Mouse (Mus musculus) hindbrain, embryonic 14.5 days (tissue): ENCODE results near the gene Ak7. TPM values are rescaled to one million over a fixed set of nuclear protein-coding genes. Genes with fewer than 3 reads are reported as not detected.
A peak's percentile ranks its signal among the peaks of the same experiment; 100 is the strongest.

Experiments
- ATAC-seq: fragments of 200-750 bp; cut with Nextera tagmentation; 2 replicates; pipeline ENCODE4 v1.8.0; 2017; ENCODE audit warnings: moderate number of reproducible peaks, mild to moderate bottlenecking, moderate TSS enrichment, moderate library complexity; ENCODE audit not compliant: low FRiP score
- DNase-seq: peaks from one replicate; pipeline ENCODE4 v3.0.0-alpha.2; 2015; ENCODE audit warnings: low spot score
- H3K27ac ChIP-seq: fragments of 300-500 bp; sonication (generic); 2 replicates; pipeline ENCODE4 v1.5.1; 2014; ENCODE audit warnings: mild to moderate bottlenecking, moderate library complexity
- H3K27me3 ChIP-seq: fragments of 300-500 bp; sonication (generic); 2 replicates; pipeline ENCODE4 v1.6.1; 2014; ENCODE audit warnings: mild to moderate bottlenecking, low read length, mixed read lengths; ENCODE audit not compliant: control insufficient read depth, insufficient read depth
- H3K36me3 ChIP-seq: fragments of 300-500 bp; sonication (generic); replicated peaks from 2 replicates; pipeline ENCODE4 v1.6.1; 2014; ENCODE audit not compliant: control insufficient read depth, insufficient read depth
- H3K4me1 ChIP-seq: fragments of 300-500 bp; sonication (generic); replicated peaks from 2 replicates; pipeline ENCODE4 v1.6.1; 2014; ENCODE audit warnings: antibody characterized with exemption, low read length, mixed read lengths; ENCODE audit not compliant: control insufficient read depth, insufficient read depth
- H3K4me2 ChIP-seq: fragments of 300-500 bp; sonication (generic); replicated peaks from 2 replicates; pipeline ENCODE4 v1.6.1; 2014; ENCODE audit warnings: mild to moderate bottlenecking, moderate library complexity
- H3K4me3 ChIP-seq: fragments of 300-500 bp; sonication (generic); replicated peaks from 2 replicates; pipeline ENCODE4 v1.5.1; 2014; ENCODE audit warnings: mild to moderate bottlenecking, low read length
- H3K9ac ChIP-seq: fragments of 300-500 bp; sonication (generic); 2 replicates; pipeline ENCODE4 v1.6.1; 2014
- H3K9me3 ChIP-seq: fragments of 300-500 bp; sonication (generic); 2 replicates; pipeline ENCODE4 v1.6.1; 2016; ENCODE audit warnings: low read length; ENCODE audit not compliant: control insufficient read depth
- WGBS: fragments of 180-500 bp; shearing (Covaris S2); extraction: QIAGEN DNeasy Blood & Tissue Kit; methylation state at CpG from one replicate; pipeline ENCODE4 v1.1.7; 2014; 5-methylcytosine and 5-hydroxymethylcytosine counted together
- polyA plus RNA-seq: library from polyadenylated mRNA; unstranded; fragments of >200 nt; fragmentation: Nextera tagmentation; extraction: Ambion mirVana; gene quantifications from 2 replicates; pipeline ENCODE4 v1.2.1, GENCODE M21; 2014

The Ak7 gene
- polyA plus RNA-seq, 1 experiment from 2014 or later: 1.9 TPM

GRCm38 (mm10) chr12:105722657-105723056 is 16.9 kb downstream of the Ak7 start:
- H3K9me3 ChIP-seq: no peaks in the 10 kb centered on the region
- WGBS: 3% methylated on average over 5 of the region's 5 CpGs
- no peaks in the 10 kb centered on the region for H3K36me3 ChIP-seq
- peaks cover 13% of the 10 kb centered on the region for H3K4me1 ChIP-seq
- H3K9ac ChIP-seq: no peak overlapping the region
- ATAC-seq (no peak), DNase-seq (peak; percentile 82)
- no peak overlapping the region for H3K4me2 ChIP-seq
- H3K27ac ChIP-seq: no peak overlapping the region
- no peak overlapping the region for H3K4me3 ChIP-seq
- H3K27me3 ChIP-seq: no peaks in the 10 kb centered on the region

- ATAC-seq: no peak
- Histone ChIP-seq H3K4me3 (no peak overlapping the region), H3K36me3 (no peaks in the 10 kb centered on the region), H3K27ac (no peak overlapping the region), H3K9me3 (no peaks in the 10 kb centered on the region), H3K27me3 (no peaks in the 10 kb centered on the region), H3K9ac (no peak overlapping the region), H3K4me2 (no peak overlapping the region), H3K4me1 (peaks cover 13% of the 10 kb centered on the region)
- no peak for DNase-seq
- 61% methylated on average over 1 of the region's 1 CpGs for WGBS
Observed at GRCm38 (mm10) chr12:105724616-105725015, 18.8 kb downstream of the Ak7 start.

GRCm38 (mm10) chr12:105725736-105726135 is 20.0 kb downstream of the Ak7 start:
- ATAC-seq: no peak
- no peaks in the 10 kb centered on the region for H3K27me3 ChIP-seq
- 80% methylated on average over 13 of the region's 13 CpGs for WGBS
- H3K4me3 ChIP-seq: no peak overlapping the region
- no peaks in the 10 kb centered on the region for H3K36me3 ChIP-seq
- H3K9me3 ChIP-seq: no peaks in the 10 kb centered on the region
- H3K27ac ChIP-seq: no peak overlapping the region
- no peak overlapping the region for H3K9ac ChIP-seq
- no peak for DNase-seq
- no peak overlapping the region for H3K4me2 ChIP-seq
- peaks cover 13% of the 10 kb centered on the region for H3K4me1 ChIP-seq

- ATAC-seq (no peak), DNase-seq (no peak)
- Histone ChIP-seq H3K4me2 (no peak overlapping the region), H3K9me3 (no peaks in the 10 kb centered on the region), H3K4me3 (no peak overlapping the region), H3K4me1 (peaks cover 3% of the 10 kb centered on the region; the same call in 1 of the 2 replicates), H3K27me3 (no peaks in the 10 kb centered on the region), H3K9ac (no peak overlapping the region), H3K36me3 (no peaks in the 10 kb centered on the region), H3K27ac (no peak overlapping the region)
- 86% methylated on average over 3 of the region's 3 CpGs for WGBS
Observed at GRCm38 (mm10) chr12:105727268-105727667, 21.5 kb downstream of the Ak7 start.

GRCm38 (mm10) chr12:105727964-105728363 is 22.2 kb downstream of the Ak7 start:
- Histone ChIP-seq H3K9me3 (no peaks in the 10 kb centered on the region), H3K4me2 (no peak overlapping the region), H3K4me1 (no peaks in the 10 kb centered on the region), H3K9ac (no peak overlapping the region), H3K27me3 (no peaks in the 10 kb centered on the region), H3K36me3 (no peaks in the 10 kb centered on the region), H3K27ac (no peak overlapping the region), H3K4me3 (no peak overlapping the region)
- ATAC-seq: no peak
- 28% methylated on average over 8 of the region's 8 CpGs for WGBS
- peak; percentile 80 for DNase-seq

- H3K27ac ChIP-seq: no peak overlapping the region
- ATAC-seq: no peak
- WGBS: 88% methylated on average over 6 of the region's 6 CpGs
- H3K4me3 ChIP-seq: no peak overlapping the region
- H3K4me2 ChIP-seq: no peak overlapping the region
- H3K36me3 ChIP-seq: no peaks in the 10 kb centered on the region
- H3K9ac ChIP-seq: no peak overlapping the region
- H3K4me1 ChIP-seq: no peaks in the 10 kb centered on the region
- no peaks in the 10 kb centered on the region for H3K9me3 ChIP-seq
- H3K27me3 ChIP-seq: no peaks in the 10 kb centered on the region
- DNase-seq: no peak
Observed at GRCm38 (mm10) chr12:105730851-105731460, 25.2 kb downstream of the Ak7 start.

- Histone ChIP-seq H3K36me3 (no peaks in the 10 kb centered on the region), H3K4me1 (no peaks in the 10 kb centered on the region), H3K4me3 (no peak overlapping the region), H3K27ac (no peak overlapping the region), H3K9me3 (no peaks in the 10 kb centered on the region), H3K27me3 (no peaks in the 10 kb centered on the region), H3K9ac (no peak overlapping the region), H3K4me2 (no peak overlapping the region)
- 71% methylated on average over 9 of the region's 9 CpGs for WGBS
- ATAC-seq (no peak), DNase-seq (no peak)
Observed at GRCm38 (mm10) chr12:105733370-105734159, 27.8 kb downstream of the Ak7 start.

GRCm38 (mm10) chr12:105735226-105735888 is 29.6 kb downstream of the Ak7 start:
- WGBS: 70% methylated on average over 7 of the region's 7 CpGs
- no peak for ATAC-seq

GRCm38 (mm10) chr12:105735889-105736251 is 30.1 kb downstream of the Ak7 start:
- whole genome bisulfite sequencing: 89% methylated on average over 6 of the region's 6 CpGs
- no peaks in the 10 kb centered on the region for H3K4me1 ChIP-seq
- ATAC-seq (no peak), DNase-seq (no peak)
- H3K27ac ChIP-seq: no peak overlapping the region
- no peak overlapping the region for H3K4me3 ChIP-seq
- H3K27me3 ChIP-seq: no peaks in the 10 kb centered on the region
- H3K9me3 ChIP-seq: no peaks in the 10 kb centered on the region
- H3K4me2 ChIP-seq: no peak overlapping the region
- no peak overlapping the region for H3K9ac ChIP-seq
- no peaks in the 10 kb centered on the region for H3K36me3 ChIP-seq

More at GRCm38 (mm10) chr12:105735226-105735888, 29.6 kb downstream of the Ak7 start:
- Histone ChIP-seq H3K27me3 (no peaks in the 10 kb centered on the region), H3K4me1 (no peaks in the 10 kb centered on the region), H3K36me3 (no peaks in the 10 kb centered on the region), H3K9ac (no peak overlapping the region), H3K9me3 (no peaks in the 10 kb centered on the region), H3K27ac (no peak overlapping the region), H3K4me3 (no peak overlapping the region), H3K4me2 (no peak overlapping the region)
- DNase-seq: no peak
